Mouse (Mus musculus): ENCODE measurements at regions not wholly inside any gene's neighbourhood (a gene's known extent, or its start where the extent isn't known, plus 50 kb on each side); places are given as distances from the start of the nearest gene placed in this dataset.

GRCm38 (mm10) chr5:26338191-26338590, 80.7 kb downstream of the Gm7361 start:
- no peak for DNase-seq (ENCODE audit: low spot score in 2 of 2)

- no peak for DNase-seq (ENCODE audit: low spot score in 2 of 2)
Observed at GRCm38 (mm10) chr5:26339266-26339665, 81.8 kb downstream of the Gm7361 start.

- DNase-seq (ENCODE audit: low spot score in 2 of 2), result no peak
Observed at GRCm38 (mm10) chr5:26355156-26355555, 97.7 kb downstream of the Gm7361 start.

GRCm38 (mm10) chr5:26359082-26359481, 101.6 kb downstream of the Gm7361 start:
- peak; percentile 10 to 15 for DNase-seq (ENCODE audit: low spot score in 2 of 2)

GRCm38 (mm10) chr5:26374175-26374984, 116.9 kb downstream of the Gm7361 start:
- no peak for DNase-seq (ENCODE audit: low spot score in 2 of 2)

- no peak for DNase-seq (ENCODE audit: low spot score in 2 of 2)
Observed at GRCm38 (mm10) chr5:26407088-26407672, 149.7 kb downstream of the Gm7361 start.

- peak in 1 of 2 experiments; percentile 2 for DNase-seq (ENCODE audit: low spot score in 2 of 2)
Observed at GRCm38 (mm10) chr5:26413185-26413584, 155.7 kb downstream of the Gm7361 start.

GRCm38 (mm10) chr5:26444331-26445200, 187.1 kb downstream of the Gm7361 start:
- DNase-seq (ENCODE audit: low spot score in 2 of 2), result no peak

- DNase-seq (ENCODE audit: low spot score in 2 of 2), result no peak
Observed at GRCm38 (mm10) chr5:26451306-26451705, 193.8 kb downstream of the Gm7361 start.

- DNase-seq (ENCODE audit: low spot score in 2 of 2), result no peak
Observed at GRCm38 (mm10) chr5:26457627-26458026, 200.1 kb downstream of the Gm7361 start.

GRCm38 (mm10) chr5:26466666-26467065, 209.2 kb downstream of the Gm7361 start:
- no peak for DNase-seq (ENCODE audit: low spot score in 2 of 2)

GRCm38 (mm10) chr5:26485726-26486125, 228.2 kb downstream of the Gm7361 start:
- DNase-seq (ENCODE audit: low spot score in 2 of 2), result no peak

- DNase-seq (ENCODE audit: low spot score in 2 of 2), result no peak
Observed at GRCm38 (mm10) chr5:26494003-26494402, 236.5 kb downstream of the Gm7361 start.

- no peak for DNase-seq (ENCODE audit: low spot score in 2 of 2)
Observed at GRCm38 (mm10) chr5:26497641-26498430, 240.3 kb downstream of the Gm7361 start.

GRCm38 (mm10) chr5:26509525-26510168, 252.2 kb downstream of the Gm7361 start:
- no peak for DNase-seq (ENCODE audit: low spot score in 2 of 2)

GRCm38 (mm10) chr5:26513039-26513955, 255.8 kb downstream of the Gm7361 start:
- no peak for DNase-seq (ENCODE audit: low spot score in 2 of 2)

GRCm38 (mm10) chr5:26535556-26535955, 278.1 kb downstream of the Gm7361 start:
- DNase-seq (ENCODE audit: low spot score in 2 of 2), result no peak

- DNase-seq (ENCODE audit: low spot score in 2 of 2), result no peak
Observed at GRCm38 (mm10) chr5:26563291-26563690, 253.7 kb upstream of the Dpp6 start.

GRCm38 (mm10) chr5:26564056-26564455, 252.9 kb upstream of the Dpp6 start:
- DNase-seq (ENCODE audit: low spot score in 2 of 2), result no peak

GRCm38 (mm10) chr5:26572691-26573191, 244.3 kb upstream of the Dpp6 start:
- no peak for DNase-seq (ENCODE audit: low spot score in 2 of 2)

Data from right cerebral cortex, adult 2 months (tissue).